Mouse (Mus musculus) induced T-regulatory cell, adult 2 months (primary cell): Measurements from ENCODE around the gene Ddx21.

Source experiments
- DNase-seq: peaks from one replicate; pipeline ENCODE4 v3.0.0-alpha.2; 2012; ENCODE audit warnings: low read depth

The Ddx21 gene

GRCm38 (mm10) chr10:62570126-62570871, 31.8 kb downstream of the Ddx21 start:
- no peak for DNase-seq

- no peak for DNase-seq
These were observed 33.2 kb downstream of the Ddx21 start for GRCm38 (mm10) chr10:62568861-62569260.

- peak; percentile 66 for DNase-seq
These were observed 44.3 kb downstream of the Ddx21 start for GRCm38 (mm10) chr10:62557736-62558135.

- DNase-seq = no peak
These were observed 45.6 kb downstream of the Ddx21 start for GRCm38 (mm10) chr10:62556558-62556901.

- DNase-seq = peak; percentile 57
These were observed 46.1 kb downstream of the Ddx21 start for GRCm38 (mm10) chr10:62555705-62556557.

- DNase-seq = peak; percentile 89
These were observed 48.4 kb downstream of the Ddx21 start for GRCm38 (mm10) chr10:62553611-62554091.

- peak; percentile 61 for DNase-seq
These were observed 51.2 kb downstream of the Ddx21 start for GRCm38 (mm10) chr10:62550787-62551300.

- peak; percentile 93 for DNase-seq
These were observed 52.4 kb downstream of the Ddx21 start for GRCm38 (mm10) chr10:62549523-62550166.

GRCm38 (mm10) chr10:62546441-62546840, 55.6 kb downstream of the Ddx21 start:
- DNase-seq = no peak

- DNase-seq = no peak
These were observed 56.3 kb downstream of the Ddx21 start for GRCm38 (mm10) chr10:62545759-62546158.

GRCm38 (mm10) chr10:62544316-62544715, 57.8 kb downstream of the Ddx21 start:
- peak; percentile 84 for DNase-seq

GRCm38 (mm10) chr10:62543399-62543808, 58.7 kb downstream of the Ddx21 start:
- DNase-seq = peak; percentile 94

GRCm38 (mm10) chr10:62542928-62543327, 59.2 kb downstream of the Ddx21 start:
- DNase-seq = peak; percentile 75

- DNase-seq = peak; percentile 51
These were observed 59.6 kb downstream of the Ddx21 start for GRCm38 (mm10) chr10:62542507-62542906.

- DNase-seq = no peak
These were observed 60.6 kb downstream of the Ddx21 start for GRCm38 (mm10) chr10:62541499-62541898.

- DNase-seq = peak; percentile 45
These were observed 61.3 kb downstream of the Ddx21 start for GRCm38 (mm10) chr10:62540800-62541199.

GRCm38 (mm10) chr10:62534509-62534908, 67.6 kb downstream of the Ddx21 start:
- DNase-seq = no peak

GRCm38 (mm10) chr10:62532832-62533231, 69.2 kb downstream of the Ddx21 start:
- peak; percentile 36 for DNase-seq
